Mouse (Mus musculus) layer of hippocampus, adult 18-20 months (tissue): Measurements from ENCODE around the gene Gm4869. TPM values are rescaled to one million over a fixed set of nuclear protein-coding genes. Genes with fewer than 3 reads are reported as not detected.
A peak's percentile ranks its signal among the peaks of the same experiment; 100 is the strongest.
"Not testable (repeated sequence)": the region's sequence is repeated elsewhere in the genome, so short reads cannot be mapped to it uniquely, and the experiment has no call there.

Experiments used
- DNase-seq, 2 experiments: peaks; one replicate each; pipeline ENCODE4 v3.0.0; 2022; ENCODE audit warnings: low spot score in 2 of 2
- total RNA-seq, 2 experiments: library from RNA; stranded (reverse); gene quantifications; 2 replicates each; pipeline ENCODE4 v1.2.3; 2021

The Gm4869 gene
- total RNA-seq, 2 experiments from 2014 or later, result not detected

DNA sequence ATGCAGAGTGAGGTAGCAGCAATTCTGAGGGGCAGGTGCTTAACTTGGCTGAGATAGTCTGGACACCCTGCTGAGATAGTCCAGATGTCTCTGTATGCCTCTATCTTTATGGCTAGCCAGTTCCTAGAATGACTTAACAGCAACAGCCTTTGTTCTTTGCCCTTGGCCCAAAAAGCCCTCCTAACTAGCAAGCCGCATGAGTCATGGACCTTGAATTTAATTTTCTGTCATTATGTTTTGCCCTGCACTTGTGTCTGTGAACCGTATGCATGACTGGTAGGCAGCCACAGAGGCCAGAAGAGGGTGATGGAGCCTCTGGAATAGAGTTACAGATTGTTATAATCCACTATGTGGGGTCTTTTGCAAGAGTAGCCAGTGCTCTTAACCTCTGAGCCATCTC, 17.7 kb downstream of the Gm4869 start:
- DNase-seq, result not testable (repeated sequence)

DNA sequence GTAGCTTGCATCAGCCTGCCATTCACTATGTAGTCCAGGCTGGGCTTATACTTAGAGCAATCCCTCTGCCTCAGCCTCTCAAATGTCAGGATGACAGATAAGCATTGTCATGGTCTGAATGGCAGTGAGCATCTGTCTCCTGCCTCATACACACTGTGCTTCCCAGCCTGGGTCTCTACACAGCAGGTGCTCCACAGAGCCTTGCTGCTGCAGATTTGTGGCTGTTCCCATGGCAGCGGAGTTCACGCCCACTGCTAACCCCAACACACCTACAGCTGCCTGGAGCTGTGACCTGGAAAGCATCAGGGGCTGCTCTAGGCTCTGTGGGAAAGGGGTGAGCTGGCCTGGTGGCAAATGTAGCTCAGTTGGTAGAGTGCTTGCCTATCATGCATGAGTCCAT, 19.5 kb downstream of the Gm4869 start:
- DNase-seq, result no peak

DNA sequence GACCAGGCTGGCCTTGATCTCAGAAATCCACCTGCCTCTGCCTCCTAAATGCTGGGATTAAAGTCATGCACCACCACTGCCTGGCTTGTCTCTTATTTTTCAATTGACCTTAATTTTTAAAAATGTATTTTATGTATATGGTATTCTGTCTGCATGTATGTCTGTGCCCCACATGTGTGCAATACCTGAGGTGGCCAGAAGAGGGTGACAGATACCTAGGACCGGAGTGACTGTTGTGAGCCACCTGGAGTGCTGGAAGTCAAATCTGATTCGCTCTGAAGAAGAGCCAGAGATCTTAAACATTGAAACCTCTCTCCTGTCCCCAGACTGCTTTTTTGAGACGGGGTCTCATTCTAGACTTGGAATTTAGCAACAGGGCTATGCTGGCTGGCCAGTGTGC, 26.9 kb downstream of the Gm4869 start:
- DNase-seq, result no peak

DNA sequence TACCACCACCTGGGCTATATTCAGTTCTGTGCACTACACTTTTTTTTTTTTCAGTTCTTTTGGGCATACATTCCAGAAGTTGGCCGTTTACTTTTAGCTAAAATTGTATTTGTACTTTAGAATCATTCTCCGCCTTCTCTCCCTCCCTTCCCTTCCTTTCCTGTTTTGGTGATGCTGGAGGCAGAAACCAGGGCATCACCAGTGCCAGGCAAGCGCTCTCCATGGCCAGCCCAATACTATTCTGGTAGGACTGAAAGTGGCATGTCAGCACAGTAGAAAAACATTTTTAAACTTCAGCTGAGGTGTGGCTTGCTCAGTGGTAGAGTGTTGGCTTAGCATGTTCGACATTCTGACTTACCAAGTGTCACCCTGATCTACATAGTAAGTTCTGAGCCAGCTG, 36.0 kb downstream of the Gm4869 start:
- no peak for DNase-seq

GRCm38 (mm10) chr5:140491142-140491541, 45.7 kb downstream of the Gm4869 start:
- DNase-seq, result no peak

- DNase-seq, result no peak
Observed at GRCm38 (mm10) chr5:140492684-140493233, 47.3 kb downstream of the Gm4869 start.

DNA sequence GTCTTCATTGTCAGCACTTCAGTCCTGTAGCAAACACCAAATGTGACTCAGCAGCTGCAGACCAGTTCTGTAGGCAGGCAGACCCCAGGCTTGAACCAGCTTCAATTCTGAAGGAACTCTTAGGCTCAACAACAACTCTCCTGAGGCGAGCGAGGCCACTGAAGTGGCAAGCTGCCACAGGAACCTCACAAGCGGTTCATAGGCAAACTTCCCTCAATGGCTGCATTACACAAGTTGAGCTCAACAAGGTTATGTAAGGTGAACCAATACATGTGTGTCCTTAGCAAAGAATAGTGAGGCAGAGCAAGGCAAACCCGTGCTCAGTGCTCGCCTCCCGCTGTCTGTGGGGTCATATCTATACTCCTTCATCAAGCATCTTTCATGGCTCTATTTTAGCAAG, 52.7 kb downstream of the Gm4869 start:
- DNase-seq, result no peak

GRCm38 (mm10) chr5:140500736-140501135, 55.3 kb downstream of the Gm4869 start:
- no peak for DNase-seq

DNA sequence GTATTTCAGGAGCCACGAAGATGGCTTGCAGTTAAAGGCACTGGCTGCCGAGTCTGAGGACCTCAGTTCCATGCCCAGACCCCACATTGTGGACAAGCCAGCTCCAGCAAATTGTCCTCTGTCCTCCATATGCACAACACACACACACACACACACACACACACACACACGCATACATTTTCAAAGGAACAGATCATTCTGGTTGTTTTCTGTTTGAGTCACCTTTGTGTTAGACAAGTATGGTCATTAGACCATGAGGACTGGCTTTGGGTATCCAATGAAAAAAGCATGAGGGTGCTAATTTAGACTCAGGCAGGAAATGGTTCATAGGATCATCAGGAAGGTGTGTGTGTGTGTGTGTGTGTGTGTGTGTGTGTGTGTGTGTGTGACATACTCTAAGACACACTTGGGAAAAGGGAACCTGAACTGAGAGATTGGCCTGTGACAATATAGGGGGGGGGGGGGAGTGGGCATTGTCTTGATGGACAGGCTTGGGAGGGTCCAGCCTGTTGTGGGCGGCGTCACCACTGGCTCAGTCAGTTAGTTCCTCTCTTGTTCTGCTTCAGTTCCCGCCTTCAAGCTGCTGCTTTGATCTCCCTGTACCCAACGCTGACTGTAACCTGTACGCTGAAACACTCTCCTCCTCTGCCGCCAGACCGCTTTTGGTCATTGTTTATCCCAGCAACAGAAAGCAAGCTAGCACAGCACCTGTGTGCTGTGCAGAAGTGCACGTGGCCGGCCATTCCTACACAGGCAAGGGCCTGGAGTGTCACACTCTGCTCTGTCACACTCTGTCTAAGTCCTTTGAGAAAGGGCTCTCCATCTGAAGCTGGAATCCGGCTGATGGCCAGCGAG, 56.8 kb downstream of the Gm4869 start:
- DNase-seq, result no peak

- DNase-seq, result not testable (repeated sequence)
Observed at GRCm38 (mm10) chr5:140502925-140503324, 57.5 kb downstream of the Gm4869 start.

- DNase-seq, result peak; percentile 99
Observed at GRCm38 (mm10) chr5:140505208-140505780, 59.8 kb downstream of the Gm4869 start, which contains the start of gene Chst12. TSS of gene Chst12 (plus strand) at chr5:140505550.

GRCm38 (mm10) chr5:140506096-140506794, 60.8 kb downstream of the Gm4869 start:
- peak in 1 of 2 experiments; percentile 47 for DNase-seq

DNA sequence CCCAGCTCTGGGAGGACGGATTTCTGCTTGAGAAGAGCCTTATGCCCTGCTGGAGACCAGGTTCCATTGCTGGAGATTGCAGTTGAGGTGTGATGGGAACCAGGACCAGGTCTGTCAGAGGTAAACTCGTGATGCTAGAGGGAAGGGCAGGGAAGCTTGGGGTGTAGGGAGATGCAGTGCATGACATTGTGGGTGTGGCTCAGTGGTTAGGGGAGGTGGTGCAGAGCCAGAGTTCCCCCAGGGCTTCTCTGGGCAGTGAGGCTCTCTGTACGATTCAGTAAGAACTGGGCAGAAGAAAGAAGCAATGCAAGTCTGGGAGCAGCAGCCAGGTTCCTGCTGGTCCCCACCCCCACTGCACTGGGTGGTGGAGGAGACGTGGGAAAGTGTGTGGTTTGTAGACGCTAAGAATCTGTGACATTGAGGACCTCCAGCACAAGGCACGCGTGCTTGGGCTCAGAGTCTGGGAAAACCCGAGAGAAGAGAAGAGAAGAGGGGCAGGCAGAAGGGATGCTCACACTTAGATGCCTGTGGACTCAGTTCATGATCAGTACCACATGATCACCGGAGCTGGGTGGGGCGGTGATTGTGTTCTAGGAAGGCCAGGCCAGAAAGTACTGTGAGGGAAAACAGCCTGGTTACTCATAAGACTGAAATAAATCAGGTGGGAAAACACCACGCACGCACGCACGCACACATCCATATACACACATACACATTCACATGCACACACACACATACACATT, 62.2 kb downstream of the Gm4869 start:
- DNase-seq, result no peak

- DNase-seq, result no peak
Observed at GRCm38 (mm10) chr5:140508686-140509085, 63.2 kb downstream of the Gm4869 start.

- DNase-seq, result no peak
Observed at GRCm38 (mm10) chr5:140509204-140509603, 63.8 kb downstream of the Gm4869 start.

DNA sequence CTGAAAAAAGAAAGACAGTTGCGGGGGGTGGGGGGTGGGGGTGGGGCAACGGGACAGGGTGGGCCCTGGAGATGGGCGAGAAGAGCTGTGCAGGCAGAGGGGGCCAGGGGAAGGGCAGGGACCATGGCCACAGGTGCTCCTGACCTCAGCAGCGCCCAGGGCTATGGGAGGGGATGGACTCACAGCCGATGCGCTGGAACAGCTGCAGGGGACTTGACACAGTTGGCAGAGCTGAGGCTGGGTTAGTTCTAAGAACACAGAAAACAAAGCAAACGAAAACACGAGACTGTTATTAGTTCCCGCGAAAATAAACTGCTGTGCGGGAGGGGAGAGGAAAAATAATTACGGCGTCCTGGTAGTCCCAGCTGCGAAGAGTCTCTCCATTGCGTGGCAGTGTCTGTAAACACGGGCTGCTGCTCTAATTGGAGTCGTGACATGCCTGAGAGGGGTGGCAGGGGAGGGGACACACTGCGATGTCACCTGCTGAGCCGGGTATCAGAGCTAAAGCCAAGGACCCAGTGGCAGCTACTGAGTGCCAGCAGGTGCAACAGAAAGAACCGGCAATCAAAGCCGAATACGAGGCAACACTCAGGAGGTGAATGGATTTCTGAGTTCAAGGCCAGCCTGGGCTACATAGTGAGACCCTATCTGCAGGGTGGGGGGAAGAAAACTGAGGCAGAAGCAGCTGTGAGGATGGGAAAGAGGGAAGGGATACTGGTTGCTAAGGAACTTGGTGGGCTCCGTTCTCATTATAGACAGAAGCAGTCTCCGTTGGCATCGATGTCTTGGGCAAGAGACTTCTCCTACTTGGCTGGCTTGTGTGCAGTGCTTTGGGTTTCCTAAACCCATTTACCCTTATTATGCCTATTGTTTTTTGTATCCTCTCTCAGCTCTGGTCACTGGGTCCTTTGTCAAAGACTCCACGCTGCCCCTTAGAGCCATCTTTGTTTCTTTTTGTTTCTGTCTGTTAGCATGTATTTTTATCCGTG, 64.9 kb downstream of the Gm4869 start:
- no peak for DNase-seq

GRCm38 (mm10) chr5:140513921-140514320, 68.5 kb downstream of the Gm4869 start:
- no peak for DNase-seq

DNA sequence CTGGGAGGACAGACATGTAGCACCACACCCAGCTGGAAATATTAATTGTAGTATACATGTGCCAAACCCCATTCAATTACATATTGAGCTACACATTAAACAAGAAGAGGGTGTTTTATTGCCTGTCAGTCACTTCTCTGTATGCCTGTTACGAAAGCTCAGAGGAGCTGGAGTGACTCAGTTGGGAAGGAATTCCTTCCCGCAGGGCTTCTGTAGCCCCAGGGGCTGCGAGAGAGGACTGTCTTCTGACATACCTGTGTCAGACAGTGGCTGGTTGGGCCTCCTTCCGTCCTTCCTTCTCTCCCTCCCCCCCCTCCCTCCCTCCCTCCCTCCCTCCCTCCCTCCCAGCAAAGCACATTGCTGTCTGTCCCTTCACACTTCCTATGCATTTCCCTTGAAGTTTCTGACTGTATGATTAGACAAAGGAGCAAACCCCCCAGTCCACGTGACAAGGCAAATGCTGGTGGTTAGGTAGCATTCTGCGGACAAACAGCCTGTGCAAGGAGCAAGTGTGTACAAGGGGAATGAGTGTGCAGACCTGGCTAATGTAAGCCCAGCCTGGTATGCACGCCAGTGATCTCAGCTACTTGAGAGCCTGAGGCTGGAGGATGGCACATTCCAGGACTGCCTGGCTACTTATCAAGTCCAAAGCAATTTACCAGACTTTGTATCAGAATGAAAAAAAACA, 69.5 kb downstream of the Gm4869 start:
- DNase-seq, result no peak
